Mouse (Mus musculus) bone marrow, adult 2 months (tissue): ENCODE measurements around the gene Cidec.

Experiments used
- CTCF ChIP-seq: fragments of 200-500 bp; IDR thresholded peaks from 2 replicates; pipeline ENCODE4 v1.5.1; 2011; ENCODE audit warnings: low read length, control low read depth; ENCODE audit not compliant: control insufficient read depth, insufficient read depth
- POLR2A ChIP-seq: fragments of 200-500 bp; IDR thresholded peaks from 2 replicates; pipeline ENCODE4 v1.6.1; 2011; ENCODE audit warnings: low read depth, mild to moderate bottlenecking, control low read depth, low read length, borderline replicate concordance; ENCODE audit not compliant: control insufficient read depth

DNA sequence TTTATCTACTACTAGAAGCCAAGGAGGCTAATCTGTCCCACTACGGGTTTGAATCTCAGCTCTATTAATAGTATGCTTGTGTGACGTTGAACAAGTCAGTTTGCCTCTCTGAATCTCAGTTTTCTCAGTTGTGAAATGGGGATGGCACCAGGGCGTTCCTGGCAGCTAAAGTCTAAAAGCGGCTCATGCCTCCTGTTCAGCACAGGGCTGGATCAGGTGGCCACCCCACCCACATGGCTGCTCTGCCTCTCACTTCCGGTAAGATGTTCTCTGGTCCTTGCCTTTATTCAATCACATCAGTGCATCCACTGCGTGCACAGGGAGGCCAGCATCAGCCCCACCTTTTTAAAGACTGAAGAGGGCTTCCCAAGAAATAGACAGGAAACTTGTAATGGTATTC, 30.1 kb downstream of the Cidec start:
- TF ChIP-seq CTCF (no peak), POLR2A (no peak)
